In genomic region chr4:141900421-141900820, GRCm38 (mm10) we compare ENCODE assay signal across 13 mouse cellular contexts. TPM values are rescaled to one million over a fixed set of nuclear protein-coding genes. Genes with fewer than 3 reads are reported as not detected.
DNase-seq lines count a peak whose midpoint lies in the region; ATAC-seq and TF ChIP-seq lines count a peak whose summit lies in the region.
"Had no signal": no experiment of that assay in that cellular context is flagged by ENCODE, and none has a peak within 500 bp of the region (broad histone marks: within the 10 kb centered on the region; RNA-seq: fewer than 3 reads in every experiment).

No protein-coding gene starts in this region.

- intact Hi-C loops in heart, adult 2 months (cut with DNase I): no loop called here

- no peak overlapping the region for H3K9ac ChIP-seq in heart, embryonic 15.5 days
- no peak overlapping the region for H3K9ac ChIP-seq in heart, adult 2 months (ENCODE audit: low read depth, low read length)
- no peak overlapping the region for H3K9ac ChIP-seq in forebrain, embryonic 12.5 days
- no peak overlapping the region for H3K9ac ChIP-seq in intestine, embryonic 15.5 days
- H3K9ac ChIP-seq in midbrain, postnatal 0 days (replicated peaks; ENCODE audit: low read length, poor library complexity, severe bottlenecking): no peak overlapping the region
- H3K9ac ChIP-seq in liver, postnatal 0 days (replicated peaks): no peak overlapping the region

- no peak overlapping the region for H3K4me2 ChIP-seq in heart, embryonic 15.5 days
- H3K4me2 ChIP-seq in forebrain, embryonic 12.5 days: 0 out of 2 replicates have a peak overlapping the region, but pooled peaks have one; percentile 10
- no peak overlapping the region for H3K4me2 ChIP-seq in intestine, embryonic 15.5 days (replicated peaks)
- no peak overlapping the region for H3K4me2 ChIP-seq in midbrain, postnatal 0 days (ENCODE audit: low read depth, low read length, poor library complexity, severe bottlenecking)
- no peak overlapping the region for H3K4me2 ChIP-seq in liver, postnatal 0 days (ENCODE audit: low read depth, low read length)

- H3K4me3 ChIP-seq in heart, embryonic 15.5 days: no peak overlapping the region
- H3K4me3 ChIP-seq in heart, adult 2 months: no peak overlapping the region
- no peak overlapping the region for H3K4me3 ChIP-seq in forebrain, embryonic 12.5 days (replicated peaks)
- H3K4me3 ChIP-seq in intestine, embryonic 15.5 days (replicated peaks): no peak overlapping the region
- H3K4me3 ChIP-seq in midbrain, postnatal 0 days (ENCODE audit: low read depth, low read length): no peak overlapping the region
- H3K4me3 ChIP-seq in liver, postnatal 0 days (ENCODE audit: low read depth, low read length): no peak overlapping the region

- TF ChIP-seq POLR2A in heart, adult 2 months (IDR thresholded peaks at IDR 0.05; ENCODE audit: insufficient read depth, low read depth, low read length): no peak

- H3K27me3 ChIP-seq in heart, embryonic 15.5 days: no peaks in the 10 kb centered on the region
- no peaks in the 10 kb centered on the region for H3K27me3 ChIP-seq in heart, adult 2 months (ENCODE audit: control insufficient read depth, insufficient read depth, low read length)
- no peaks in the 10 kb centered on the region for H3K27me3 ChIP-seq in forebrain, embryonic 12.5 days
- no peaks in the 10 kb centered on the region for H3K27me3 ChIP-seq in intestine, embryonic 15.5 days (replicated peaks)
- no peaks in the 10 kb centered on the region for H3K27me3 ChIP-seq in midbrain, postnatal 0 days (ENCODE audit: insufficient read depth, low read length)
- no peaks in the 10 kb centered on the region for H3K27me3 ChIP-seq in liver, postnatal 0 days (ENCODE audit: insufficient read depth, low read length)

- peaks cover 46% of the 10 kb centered on the region for H3K4me1 ChIP-seq in heart, embryonic 15.5 days (replicated peaks)
- H3K4me1 ChIP-seq in heart, adult 2 months (ENCODE audit: control insufficient read depth, insufficient read depth, low read length): peaks cover 2% of the 10 kb centered on the region; the same call in 1 of the 2 replicates
- H3K4me1 ChIP-seq in forebrain, embryonic 12.5 days: peaks cover 69% of the 10 kb centered on the region
- H3K4me1 ChIP-seq in intestine, embryonic 15.5 days (replicated peaks): peaks cover 23% of the 10 kb centered on the region
- H3K4me1 ChIP-seq in midbrain, postnatal 0 days (ENCODE audit: insufficient read depth, low read length): peaks cover 7% of the 10 kb centered on the region; the same call in 1 of the 2 replicates
- no peaks in the 10 kb centered on the region for H3K4me1 ChIP-seq in liver, postnatal 0 days (ENCODE audit: insufficient read depth)

- no peak for ATAC-seq in heart, embryonic 15.5 days (replicated peaks; ENCODE audit: insufficient number of reproducible peaks, insufficient read depth, low FRiP score, low read depth)
- ATAC-seq in forebrain, embryonic 12.5 days (ENCODE audit: low FRiP score): no peak
- no peak for ATAC-seq in intestine, embryonic 15.5 days
- no peak for ATAC-seq in midbrain, postnatal 0 days (ENCODE audit: low FRiP score)
- ATAC-seq in liver, postnatal 0 days: no peak

- H3K27ac ChIP-seq in heart, embryonic 15.5 days: peak overlapping the region; percentile 83
- no peak overlapping the region; the same call in 1 of the 2 replicates for H3K27ac ChIP-seq in heart, adult 2 months
- peak overlapping the region; percentile 96 for H3K27ac ChIP-seq in forebrain, embryonic 12.5 days
- peak overlapping the region; percentile 54 for H3K27ac ChIP-seq in intestine, embryonic 15.5 days
- H3K27ac ChIP-seq in midbrain, postnatal 0 days (ENCODE audit: low read depth, low read length): 0 out of 2 replicates have a peak overlapping the region, but pooled peaks have one; percentile 49
- H3K27ac ChIP-seq in liver, postnatal 0 days (ENCODE audit: low read depth): no peak overlapping the region

- no peaks in the 10 kb centered on the region for H3K36me3 ChIP-seq in heart, embryonic 15.5 days
- no peaks in the 10 kb centered on the region for H3K36me3 ChIP-seq in heart, adult 2 months (ENCODE audit: control insufficient read depth, insufficient read depth, low read length)
- no peaks in the 10 kb centered on the region for H3K36me3 ChIP-seq in forebrain, embryonic 12.5 days (replicated peaks)
- H3K36me3 ChIP-seq in intestine, embryonic 15.5 days: no peaks in the 10 kb centered on the region
- no peaks in the 10 kb centered on the region for H3K36me3 ChIP-seq in midbrain, postnatal 0 days (ENCODE audit: insufficient read depth, low read length)
- H3K36me3 ChIP-seq in liver, postnatal 0 days (replicated peaks; ENCODE audit: insufficient read depth, low read length): no peaks in the 10 kb centered on the region

- 44% methylated on average over 11 of the region's 11 CpGs for WGBS in heart, embryonic 15.5 days
- WGBS in heart, adult 2 months: 61% methylated on average over 11 of the region's 11 CpGs
- WGBS in forebrain, embryonic 12.5 days: 39% methylated on average over 11 of the region's 11 CpGs
- WGBS in intestine, embryonic 15.5 days: 64% methylated on average over 11 of the region's 11 CpGs
- WGBS in midbrain, postnatal 0 days: 50% methylated on average over 11 of the region's 11 CpGs
- WGBS in liver, postnatal 0 days (ENCODE audit: insufficient replicate concordance): 74% methylated on average over 11 of the region's 11 CpGs

- TF ChIP-seq CTCF in heart, adult 2 months (IDR thresholded peaks at IDR 0.05): no peak
- no peak for TF ChIP-seq CTCF in midbrain, postnatal 0 days (IDR thresholded peaks at IDR 0.05)
- no peak for TF ChIP-seq CTCF in liver, postnatal 0 days (IDR thresholded peaks at IDR 0.05; ENCODE audit: low read depth)

- TF ChIP-seq EP300 in heart, adult 2 months (IDR thresholded peaks at IDR 0.05; ENCODE audit: insufficient read depth, low read depth, low read length): no peak
- TF ChIP-seq EP300 in liver, postnatal 0 days (IDR thresholded peaks at IDR 0.05; ENCODE audit: low read depth): no peak

- no peaks in the 10 kb centered on the region for H3K79me2 ChIP-seq in heart, adult 2 months (replicated peaks; ENCODE audit: control insufficient read depth, insufficient read depth, low read length)

- H3K9me3 ChIP-seq in heart, embryonic 15.5 days (replicated peaks): no peaks in the 10 kb centered on the region
- no peaks in the 10 kb centered on the region for H3K9me3 ChIP-seq in forebrain, embryonic 12.5 days
- H3K9me3 ChIP-seq in intestine, embryonic 15.5 days: no peaks in the 10 kb centered on the region
- no peaks in the 10 kb centered on the region for H3K9me3 ChIP-seq in midbrain, postnatal 0 days (ENCODE audit: low read length)
- H3K9me3 ChIP-seq in liver, postnatal 0 days (ENCODE audit: low read length): no peaks in the 10 kb centered on the region

- no peak for DNase-seq in heart, adult 2 months
- no peak for DNase-seq in midbrain, postnatal 0 days (ENCODE audit: low spot score)
- no peak for DNase-seq in liver, postnatal 0 days
- no peak for DNase-seq in left cerebral cortex, adult 9 months (ENCODE audit: low spot score in 2 of 2)
- DNase-seq in left cerebral cortex, adult 18-20 months (ENCODE audit: low spot score in 2 of 2): no peak
- DNase-seq: adrenal gland, adult 8-10 months; B cell, adult 2 months had no signal

RNA-seq across cellular contexts. Expression of gene Efhd2, which starts 25.7 kb away (rescaled TPM):
- polyA plus RNA-seq in heart, embryonic 15.5 days (2015; fragmentation: Nextera tagmentation; extraction: Ambion mirVana): 62.0 and 79.3 TPM in 2 replicates
- total RNA-seq in heart, adult 2 months (2021): 10 to 100 TPM; 19.4 to 21.2 TPM
- polyA plus RNA-seq in heart, adult 2 months (2012; rRNA removed): 28.4 and 33.0 TPM in 2 replicates
- 75.3 and 90.6 TPM in 2 replicates for polyA plus RNA-seq in forebrain, embryonic 12.5 days (2016; fragmentation: Nextera tagmentation; extraction: Ambion mirVana)
- 136 and 138 TPM in 2 replicates for polyA plus RNA-seq in intestine, embryonic 15.5 days (2015; fragmentation: Nextera tagmentation; extraction: Ambion mirVana)
- total RNA-seq in midbrain, postnatal 0 days (2014; rRNA removed): 38.8 TPM in 2 replicates
- 49.0 and 54.8 TPM in 2 replicates for polyA plus RNA-seq in midbrain, postnatal 0 days (2015; fragmentation: Nextera tagmentation; extraction: Ambion mirVana)
- polyA plus RNA-seq in liver, postnatal 0 days (2015; fragmentation: Nextera tagmentation; extraction: Ambion mirVana): 37.1 and 39.9 TPM in 2 replicates
- total RNA-seq in left cerebral cortex, adult 18-20 months (2021): 100 to 1,000 TPM; 298 to 317 TPM

RNA-seq across cellular contexts. Expression of gene Ctrc, which starts 54.3 kb away (rescaled TPM):
- not detected in 2 replicates for polyA plus RNA-seq in heart, embryonic 15.5 days (2015; fragmentation: Nextera tagmentation; extraction: Ambion mirVana)
- total RNA-seq in heart, adult 2 months (2021): not detected
- polyA plus RNA-seq in heart, adult 2 months (2012; rRNA removed): not detected in 2 replicates
- polyA plus RNA-seq in forebrain, embryonic 12.5 days (2016; fragmentation: Nextera tagmentation; extraction: Ambion mirVana): not detected in 2 replicates
- 0.45 and 0.97 TPM in 2 replicates for polyA plus RNA-seq in intestine, embryonic 15.5 days (2015; fragmentation: Nextera tagmentation; extraction: Ambion mirVana)
- total RNA-seq in midbrain, postnatal 0 days (2014; rRNA removed): not detected in 2 replicates
- polyA plus RNA-seq in midbrain, postnatal 0 days (2015; fragmentation: Nextera tagmentation; extraction: Ambion mirVana): not detected in 2 replicates
- polyA plus RNA-seq in liver, postnatal 0 days (2015; fragmentation: Nextera tagmentation; extraction: Ambion mirVana): not detected in 2 replicates
- total RNA-seq in left cerebral cortex, adult 18-20 months (2021): not detected
- total RNA-seq: adrenal gland, adult 8-10 months; heart, postnatal 14 days; megakaryocyte, adult 5-6 weeks had no signal
- polyA plus RNA-seq: liver, adult 2 months had no signal

Comparison
In these comparisons a context has a peak if more than half of its experiments do, and no peak if none do; other contexts are left out.
1. H3K27ac ChIP-seq: peak in heart, embryonic 15.5 days (single experiment), forebrain, embryonic 12.5 days (single experiment), intestine, embryonic 15.5 days (single experiment) and midbrain, postnatal 0 days (single experiment); none in heart, adult 2 months (single experiment) and liver, postnatal 0 days (single experiment).